Mouse (Mus musculus): ENCODE results near the gene Llcfc1.

Llcfc1 gene

DNA sequence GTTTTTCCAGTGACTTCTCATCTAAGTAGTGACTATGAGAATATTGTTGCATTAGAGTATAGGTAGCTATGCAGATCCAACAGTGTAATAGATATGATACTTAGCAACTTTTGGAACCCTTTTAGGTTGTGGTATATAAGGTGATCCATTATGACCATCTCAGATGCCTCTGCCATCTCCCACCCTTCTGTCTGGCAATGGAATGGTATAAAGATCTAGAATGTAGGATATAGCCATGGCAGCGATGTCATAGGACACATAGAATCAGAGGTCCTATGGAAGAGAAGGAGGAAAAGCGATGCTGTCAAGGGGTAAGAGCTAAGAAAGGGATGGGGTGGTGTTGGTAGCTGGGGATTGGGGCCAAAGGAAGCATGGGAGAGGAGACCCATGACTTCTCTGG is at the start of gene Llcfc1:
TSS of gene Llcfc1 (plus strand) at position 301 of the 400 bp plus-strand sequence.
- DNase-seq (ENCODE audit: low read depth, low spot score): no peak

GRCm38 (mm10) chr6:41635211-41635610 is 49.0 kb upstream of the Llcfc1 start:
- DNase-seq (ENCODE audit: low read depth, low spot score): no peak

- no peak for DNase-seq (ENCODE audit: low read depth, low spot score)
Measured at GRCm38 (mm10) chr6:41636178-41636577, 48.1 kb upstream of the Llcfc1 start, which contains the start of gene Trpv6. Gene Trpv6, minus strand, starts transcription at chr6:41636405.

DNA sequence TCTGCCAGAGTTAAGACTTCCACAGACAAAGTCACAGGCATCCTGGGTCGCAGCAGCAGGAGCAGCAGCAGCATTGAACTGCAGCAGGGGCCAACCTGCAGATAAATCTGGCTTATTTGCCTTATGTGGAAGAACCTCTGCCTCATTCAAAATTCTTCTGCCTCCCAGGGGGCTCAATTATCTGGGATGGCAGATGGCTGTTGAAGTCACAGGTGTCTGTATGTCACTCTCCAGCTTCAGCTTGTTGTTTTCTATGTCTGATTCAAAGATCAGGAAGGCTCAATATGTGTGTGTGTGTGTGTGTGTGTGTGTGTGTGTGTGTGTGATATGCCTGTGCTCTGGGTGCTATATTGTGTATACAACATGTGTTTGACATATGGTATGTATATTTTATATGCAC is 46.8 kb upstream of the Llcfc1 start:
- DNase-seq (ENCODE audit: low read depth, low spot score): no peak

DNA sequence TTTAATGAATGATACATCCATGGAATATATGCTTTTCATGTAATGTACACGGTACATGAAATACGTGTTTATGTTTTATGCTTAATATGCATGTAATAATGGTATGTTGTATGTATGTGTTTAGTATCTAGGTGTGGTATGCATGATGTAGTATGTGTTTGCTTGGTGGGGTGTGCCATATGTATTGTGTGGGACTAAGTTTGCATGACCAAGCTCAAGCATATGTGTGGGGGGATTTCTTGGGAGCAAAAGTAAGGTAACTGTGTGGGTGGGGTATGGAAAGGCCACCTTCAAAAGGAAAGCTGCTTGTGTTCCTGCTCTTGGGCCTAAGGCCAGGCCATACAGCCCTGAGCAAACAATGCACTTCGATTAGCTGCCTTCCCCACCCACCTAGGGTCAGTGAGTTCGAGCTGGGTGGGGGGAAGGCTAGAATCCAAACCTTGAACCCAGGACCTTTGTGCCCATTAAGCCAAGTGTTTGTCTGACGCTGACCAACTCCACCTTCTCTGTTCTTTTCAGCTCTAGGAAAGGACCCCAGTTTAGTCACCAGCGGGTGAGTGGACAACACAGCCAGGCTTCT is 46.2 kb upstream of the Llcfc1 start:
- no peak for DNase-seq (ENCODE audit: low read depth, low spot score)

GRCm38 (mm10) chr6:41640449-41640848 is 43.8 kb upstream of the Llcfc1 start:
- no peak for DNase-seq (ENCODE audit: low read depth, low spot score)

DNA sequence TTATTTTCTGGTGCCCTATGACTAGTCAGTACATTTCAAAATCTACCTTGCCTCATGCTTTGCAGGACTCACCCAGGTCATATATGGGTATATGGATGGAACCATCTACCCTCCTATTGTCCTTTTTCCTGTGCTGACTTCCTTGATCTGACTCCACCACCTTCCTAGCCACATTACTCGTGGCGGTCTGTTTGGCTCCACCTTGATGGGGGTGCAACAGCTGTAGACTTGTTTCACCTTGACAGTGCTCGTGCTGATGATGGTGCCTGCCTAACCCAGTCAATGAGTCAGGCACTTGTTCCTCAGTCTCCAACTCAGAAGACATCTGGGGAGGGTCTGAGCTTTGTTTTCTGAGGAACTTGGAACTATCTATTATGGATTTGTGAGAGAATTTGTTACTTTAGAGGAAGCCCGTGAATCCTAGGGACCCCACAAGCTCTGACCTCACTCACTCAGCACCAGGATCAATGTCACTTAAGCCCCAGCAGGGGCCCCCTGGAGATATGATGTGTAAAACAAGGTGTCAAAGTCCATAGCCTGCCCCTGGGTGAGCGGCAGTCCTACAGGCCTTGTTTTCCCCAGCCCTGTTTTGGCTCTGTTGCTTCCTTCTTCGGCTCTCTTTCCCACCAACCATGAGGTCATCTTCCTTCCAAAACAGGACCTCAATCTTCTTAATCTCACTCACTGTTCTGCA is 42.9 kb upstream of the Llcfc1 start:
- DNase-seq (ENCODE audit: low read depth, low spot score): no peak

DNA sequence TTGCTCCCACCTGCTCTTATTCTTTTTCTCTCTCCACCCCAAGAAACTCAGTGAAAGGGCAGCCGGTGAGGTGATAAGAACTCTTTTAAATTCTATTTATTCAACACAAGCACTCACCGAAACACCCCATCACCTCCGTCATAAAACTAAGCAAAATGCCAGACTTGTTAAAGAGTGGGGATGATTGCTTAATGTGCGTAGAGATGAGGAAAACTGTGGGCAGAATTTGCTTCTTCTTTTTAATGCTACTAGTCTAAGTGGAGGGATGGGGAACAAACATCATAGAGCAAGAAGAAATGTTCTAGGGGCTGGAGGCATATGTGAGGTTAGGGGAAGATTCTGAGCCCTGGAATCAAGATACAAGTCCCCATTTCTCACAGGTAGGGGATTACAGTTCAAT is 41.5 kb upstream of the Llcfc1 start:
- no peak for DNase-seq (ENCODE audit: low read depth, low spot score)

DNA sequence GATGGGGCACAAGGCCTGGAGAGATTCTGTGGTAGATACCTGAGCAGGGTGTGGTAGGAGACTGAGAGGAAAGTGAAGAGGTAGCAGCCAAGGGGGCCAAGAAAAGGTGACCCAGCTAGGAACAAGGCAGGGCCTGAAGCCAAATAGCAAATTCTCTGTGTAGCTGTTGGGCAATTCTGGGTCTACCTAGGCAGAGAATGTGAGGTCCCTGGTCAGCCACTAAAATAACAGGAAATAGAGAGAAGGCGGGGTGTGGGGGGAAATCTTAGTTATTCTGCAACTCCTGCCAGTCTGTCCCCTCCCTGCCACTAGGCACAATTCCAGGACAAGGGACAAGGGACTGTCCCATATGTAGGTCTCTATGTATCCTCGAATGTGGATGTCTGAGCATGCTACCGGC is 41.0 kb upstream of the Llcfc1 start:
- no peak for DNase-seq (ENCODE audit: low read depth, low spot score)

- DNase-seq (ENCODE audit: low read depth, low spot score): no peak
Measured at GRCm38 (mm10) chr6:41646220-41646619, 38.0 kb upstream of the Llcfc1 start.

DNA sequence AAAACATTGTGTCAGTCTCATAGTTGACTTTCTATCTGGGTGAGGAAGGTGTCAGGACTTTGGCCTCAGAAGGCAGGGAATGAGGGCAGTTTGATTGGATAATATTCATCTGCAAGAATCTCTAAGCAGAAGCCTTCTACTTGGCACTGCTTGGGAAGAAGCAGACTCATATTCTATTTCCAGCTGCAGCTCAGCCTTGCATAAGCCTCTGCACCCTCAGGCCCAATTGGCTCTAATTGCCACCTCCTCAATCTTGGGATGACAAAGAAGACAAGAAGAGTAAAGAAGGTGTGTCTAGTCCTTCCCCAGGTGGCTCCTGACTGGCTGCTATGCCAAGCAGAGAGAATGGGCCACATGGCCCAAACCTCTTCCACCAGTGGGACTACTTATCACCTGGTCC is 37.6 kb upstream of the Llcfc1 start:
- no peak for DNase-seq (ENCODE audit: low read depth, low spot score)

DNA sequence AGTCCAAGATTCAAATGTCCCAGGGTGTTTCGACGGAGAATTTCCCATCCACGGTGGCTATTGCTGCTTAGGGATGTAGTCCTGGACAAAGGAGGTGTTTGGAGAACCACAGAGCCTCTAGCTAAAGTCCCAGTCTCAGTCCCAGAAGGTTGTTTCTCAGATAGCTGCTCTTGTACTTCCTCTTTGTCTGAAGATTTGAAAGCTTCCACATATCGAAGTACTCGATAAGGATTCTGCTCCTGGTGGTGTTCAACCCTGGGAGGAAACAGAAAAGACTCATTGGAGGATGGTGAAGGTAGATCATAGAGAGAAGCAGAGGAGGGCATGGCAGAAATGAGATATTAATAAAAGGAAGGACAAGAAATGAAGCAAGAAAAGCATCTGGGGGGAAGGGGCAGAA is 31.1 kb upstream of the Llcfc1 start:
- no peak for DNase-seq (ENCODE audit: low read depth, low spot score)

DNA sequence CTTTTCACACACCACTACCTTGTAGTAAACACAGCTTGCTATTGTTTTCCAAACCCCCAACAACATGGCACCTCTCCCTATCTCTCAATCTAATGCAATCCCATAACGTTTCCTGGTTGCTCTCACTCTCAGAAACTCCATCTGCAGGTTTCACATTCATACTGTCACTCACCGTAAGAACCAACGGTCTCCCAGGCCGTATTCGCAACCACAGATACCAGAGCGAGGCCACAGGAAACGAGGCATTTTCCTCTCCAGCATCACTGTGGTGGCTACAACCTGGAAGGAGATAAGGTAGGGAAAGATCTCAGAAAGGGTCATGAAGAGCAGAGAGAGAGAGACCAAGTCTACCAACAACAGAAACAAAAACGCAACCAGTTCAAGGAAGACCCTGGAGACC is 29.6 kb upstream of the Llcfc1 start:
- DNase-seq (ENCODE audit: low read depth, low spot score): no peak

DNA sequence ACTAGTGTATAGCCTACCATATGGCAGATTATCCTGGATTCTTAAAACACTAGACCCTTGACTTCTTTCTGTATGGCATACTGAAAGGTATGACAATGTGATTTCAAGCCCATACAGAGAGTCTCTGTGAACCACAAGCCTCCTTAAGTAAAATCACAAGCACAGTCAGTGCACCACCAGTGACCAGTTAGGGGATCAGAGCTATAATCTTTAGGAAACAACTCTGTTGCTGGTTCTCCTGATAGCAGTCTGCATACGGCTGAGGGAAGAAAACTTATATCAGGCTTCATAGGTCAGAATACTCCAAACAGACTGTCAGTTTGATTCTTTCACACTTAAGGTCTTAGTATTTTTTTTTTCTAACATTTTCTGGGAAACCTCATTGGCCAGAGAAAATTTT is 25.7 kb upstream of the Llcfc1 start:
- no peak for DNase-seq (ENCODE audit: low read depth, low spot score)

GRCm38 (mm10) chr6:41662320-41662719 is 21.9 kb upstream of the Llcfc1 start:
- no peak for DNase-seq (ENCODE audit: low read depth, low spot score)

- no peak for DNase-seq (ENCODE audit: low read depth, low spot score)
Measured at GRCm38 (mm10) chr6:41676530-41676929, 7.7 kb upstream of the Llcfc1 start.

DNA sequence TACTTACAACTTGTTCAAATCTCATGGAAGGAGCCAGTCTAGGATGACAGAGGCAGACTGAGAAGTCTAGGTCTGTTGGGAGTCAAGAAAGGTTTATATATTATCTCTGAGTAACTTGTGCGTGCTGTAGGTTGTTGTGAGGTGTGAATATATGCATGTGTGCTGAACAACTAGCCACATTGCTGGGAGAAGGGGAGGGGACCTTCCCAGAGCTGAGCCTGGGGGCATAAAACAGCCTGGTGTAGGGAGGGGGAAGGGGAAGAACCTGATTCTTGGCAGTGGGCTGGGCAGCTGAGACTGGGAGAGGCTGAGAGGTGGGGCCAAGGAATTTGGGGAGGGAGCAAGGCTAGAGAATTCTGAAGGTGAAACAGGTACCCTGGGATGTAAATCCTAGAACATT is 3.6 kb upstream of the Llcfc1 start, which contains the start of gene Trpv5:
TSS of gene Trpv5 (minus strand) at position 101 of the 400 bp plus-strand sequence.
- no peak for DNase-seq (ENCODE audit: low read depth, low spot score)

DNA sequence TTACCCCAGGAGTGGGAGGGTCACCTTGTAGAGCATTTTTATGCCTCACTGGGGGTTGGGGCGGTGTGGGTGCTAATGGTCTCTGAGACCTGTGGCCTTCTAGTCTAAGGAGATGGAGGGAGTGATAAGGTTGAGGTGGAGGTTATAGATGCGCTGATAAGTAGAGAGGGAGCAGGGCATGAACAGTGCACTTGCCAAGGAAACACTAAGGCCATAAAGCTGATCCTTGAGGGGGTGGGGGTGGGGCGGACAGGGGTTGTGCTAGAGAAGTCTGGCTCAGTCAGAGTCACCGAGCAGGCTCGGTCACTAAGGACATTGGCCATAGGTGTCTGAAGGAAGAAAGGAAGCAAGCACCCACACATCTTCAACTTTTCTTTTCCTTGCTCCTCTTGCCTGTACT is 2.6 kb upstream of the Llcfc1 start:
- DNase-seq (ENCODE audit: low read depth, low spot score): no peak

DNA sequence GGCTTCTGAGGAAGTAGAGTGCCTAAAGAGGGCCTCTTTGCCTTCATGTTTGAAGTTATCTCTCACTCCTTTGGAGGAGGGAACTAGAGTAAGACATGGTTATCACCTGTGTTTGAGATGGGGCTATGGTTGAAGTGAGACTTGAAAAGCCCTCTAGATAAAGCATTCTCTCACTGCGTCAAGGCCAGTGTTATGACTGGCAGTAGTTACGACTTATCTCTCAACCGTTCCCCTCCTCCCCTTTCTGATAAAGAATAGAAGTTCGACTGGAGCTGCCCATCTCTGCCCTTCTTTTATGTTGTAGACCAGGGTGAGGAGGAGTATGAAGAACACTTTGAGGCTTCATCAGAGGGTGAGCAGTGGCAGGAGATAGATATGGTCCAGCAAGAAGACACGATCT is 680 bp downstream of the Llcfc1 start:
- DNase-seq (ENCODE audit: low read depth, low spot score): no peak

DNA sequence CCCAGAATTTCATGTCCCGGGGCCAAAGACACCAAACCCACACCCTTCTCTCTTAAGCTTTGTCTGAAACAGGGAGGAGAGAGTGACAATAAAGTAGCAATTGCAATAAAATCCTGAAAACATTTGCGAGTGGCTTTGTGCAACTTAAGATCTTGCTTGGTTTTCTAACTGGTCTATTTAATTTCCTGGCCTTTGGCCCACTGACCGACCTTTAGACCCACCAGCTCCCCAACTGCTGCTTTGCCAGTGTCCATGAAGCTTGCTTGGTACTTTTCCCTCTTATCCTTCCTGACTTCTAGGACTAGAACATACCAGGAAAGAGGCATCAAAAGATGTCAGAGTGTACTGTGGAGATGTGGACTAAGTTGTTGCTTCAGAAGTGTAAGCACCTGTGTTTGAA is 1.4 kb downstream of the Llcfc1 start:
- no peak for DNase-seq (ENCODE audit: low read depth, low spot score)

DNA sequence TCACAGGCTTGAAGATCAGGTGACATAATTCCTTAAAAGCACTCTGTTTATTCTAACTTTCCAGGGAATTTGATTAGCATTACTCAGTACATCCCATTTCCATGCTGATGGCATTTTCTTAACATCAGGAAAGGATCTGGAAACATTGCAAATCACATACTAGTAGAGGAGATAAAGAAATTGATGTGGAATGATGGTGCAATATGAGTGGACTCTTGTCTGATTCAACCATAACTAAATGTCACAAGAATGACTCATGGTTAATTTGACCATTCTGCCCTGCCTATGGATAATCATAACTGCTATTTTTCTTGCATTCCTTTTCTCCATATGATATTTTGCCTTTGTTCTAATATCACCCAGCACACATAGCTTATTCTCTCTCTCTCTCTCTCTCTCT is 8.0 kb downstream of the Llcfc1 start:
- DNase-seq (ENCODE audit: low read depth, low spot score): no peak

DNA sequence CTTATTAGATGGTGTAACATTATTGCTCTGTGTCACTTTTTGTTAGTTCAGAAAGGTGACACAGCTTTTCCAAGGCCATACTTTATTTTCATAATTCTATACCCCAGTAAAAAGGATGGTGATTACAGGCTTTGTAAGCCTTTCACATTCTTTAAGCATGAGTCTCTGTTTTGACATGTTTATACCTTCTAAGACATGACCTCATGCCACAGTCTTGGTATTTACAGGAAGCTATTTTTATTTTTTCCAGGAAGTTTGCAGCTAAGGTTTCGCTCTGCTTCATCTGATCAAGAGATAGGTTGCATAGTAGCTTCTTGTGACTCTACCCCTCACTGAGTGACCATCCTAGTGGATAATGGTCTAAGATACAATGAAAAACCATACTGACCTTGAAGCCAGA is 10.2 kb downstream of the Llcfc1 start:
- DNase-seq (ENCODE audit: low read depth, low spot score): no peak

GRCm38 (mm10) chr6:41701245-41701644 is 17.0 kb downstream of the Llcfc1 start:
- no peak for DNase-seq (ENCODE audit: low read depth, low spot score)

DNA sequence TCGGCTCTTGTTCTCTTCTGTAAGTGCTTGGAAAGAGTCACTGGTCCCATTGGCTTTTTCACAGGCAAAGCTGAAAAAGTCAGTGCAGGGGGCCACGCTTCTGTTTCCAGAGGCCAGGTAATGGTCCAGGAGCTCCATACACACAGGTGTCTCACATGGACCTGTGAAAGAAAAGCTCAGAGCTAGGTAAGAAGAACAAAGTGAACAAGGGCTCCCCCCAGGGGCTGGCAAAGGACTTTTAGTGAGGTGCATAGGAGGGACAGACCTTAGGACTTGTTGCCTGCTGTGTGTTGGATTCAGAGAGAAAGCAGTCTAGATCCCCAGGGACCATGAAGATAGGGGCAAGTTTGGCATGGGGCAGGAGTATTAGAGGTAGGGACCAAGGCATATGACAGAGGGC is 18.7 kb downstream of the Llcfc1 start:
- no peak for DNase-seq (ENCODE audit: low read depth, low spot score)

Measured in retina, postnatal 7 days (tissue).